Mouse (Mus musculus): ENCODE results near the gene Lrrc10b. TPM values are rescaled to one million over a fixed set of nuclear protein-coding genes. Genes with fewer than 3 reads are reported as not detected.

Lrrc10b gene
- total and polyA plus RNA-seq, 3 experiments, result not detected

- dilution Hi-C loops (cut with MboI; ENCODE audit: extremely low pct_ligation_motif_present, extremely low pct_unique_long_range_greater_than_20kb, low sequenced_read_pairs), result no loop called here
- peaks cover 75% of the 10 kb centered on the region for H3K27me3 ChIP-seq (replicated peaks)
- in situ Hi-C loops (cut with MboI; ENCODE audit: low pct_ligation_motif_present, low pct_unique_long_range_greater_than_20kb, low sequenced_read_pairs), result no loop called here
Observed at GRCm38 (mm10) chr19:10449190-10449589, 8.1 kb downstream of the Lrrc10b start.

GRCm38 (mm10) chr19:10448275-10448674, 9.0 kb downstream of the Lrrc10b start:
- no peak overlapping the region for H3K4me2 ChIP-seq (ENCODE audit: insufficient read depth, low read depth, poor library complexity, severe bottlenecking)
- H3K36me3 ChIP-seq (replicated peaks in 1 of 2; ENCODE audit: control insufficient read depth in 1 of 2, insufficient read depth in 1 of 2, low read length in 1 of 2), result no peaks in the 10 kb centered on the region
- H3K79me2 ChIP-seq (replicated peaks; ENCODE audit: control insufficient read depth, extremely low read depth, insufficient read depth, poor library complexity, severe bottlenecking), result no peaks in the 10 kb centered on the region
- no peak for DNase-seq (ENCODE audit: extremely low read depth)
- H3K9ac ChIP-seq (ENCODE audit: insufficient read depth, low read depth), result no peak overlapping the region
- TF ChIP-seq CHD2 (IDR thresholded peaks at IDR 0.05; ENCODE audit: low read length) (no peak), SIN3A (IDR thresholded peaks at IDR 0.05; ENCODE audit: low read length) (no peak), CTCF (conservative IDR thresholded peaks at IDR 0.05 in 1 of 2, IDR thresholded peaks at IDR 0.05 in 1 of 2; ENCODE audit: low read depth in 2 of 2, low read length in 2 of 2) (no peak), SMC3 (IDR thresholded peaks at IDR 0.05; ENCODE audit: low read depth, low read length) (no peak), KAT2A (IDR thresholded peaks at IDR 0.05; ENCODE audit: insufficient replicate concordance, low read length) (no peak), POLR2AphosphoS2 (IDR thresholded peaks at IDR 0.05; ENCODE audit: low read depth, low read length) (no peak), TCF12 (IDR thresholded peaks at IDR 0.05; ENCODE audit: low read depth, low read length) (no peak), ZKSCAN1 (IDR thresholded peaks at IDR 0.05; ENCODE audit: borderline replicate concordance, low read depth, low read length) (no peak), E2F4 (IDR thresholded peaks at IDR 0.05; ENCODE audit: insufficient replicate concordance, low read depth, low read length) (no peak)
- no peak overlapping the region for H3K27ac ChIP-seq (ENCODE audit: insufficient read depth, low read depth)
- no peaks in the 10 kb centered on the region for H3K4me1 ChIP-seq (ENCODE audit: control insufficient read depth in 1 of 2, insufficient read depth in 2 of 2)
- in situ Hi-C loops (cut with MboI; ENCODE audit: low pct_ligation_motif_present, low pct_unique_long_range_greater_than_20kb, low sequenced_read_pairs) (no loop called here), dilution Hi-C loops (cut with MboI; ENCODE audit: extremely low pct_ligation_motif_present, extremely low pct_unique_long_range_greater_than_20kb, low sequenced_read_pairs) (no loop called here)
- no peak overlapping the region for H3K4me3 ChIP-seq (replicated peaks in 1 of 3; ENCODE audit: low read depth in 2 of 3, low read length in 2 of 3, poor library complexity in 1 of 3)
- peaks cover 8% of the 10 kb centered on the region for H3K9me3 ChIP-seq (replicated peaks; ENCODE audit: low read length)
- H3K27me3 ChIP-seq (replicated peaks), result peaks cover 77% of the 10 kb centered on the region

More at GRCm38 (mm10) chr19:10449190-10449589, 8.1 kb downstream of the Lrrc10b start:
- no peak overlapping the region for H3K9ac ChIP-seq (ENCODE audit: insufficient read depth, low read depth)
- no peak for TF ChIP-seq ZC3H11A (IDR thresholded peaks at IDR 0.05; ENCODE audit: low read depth, low read length)
- TF ChIP-seq POLR2AphosphoS2 (IDR thresholded peaks at IDR 0.05; ENCODE audit: low read depth, low read length), result no peak
- TF ChIP-seq MXI1 (IDR thresholded peaks at IDR 0.05; ENCODE audit: low read depth, low read length), result no peak
- no peak for TF ChIP-seq TBP (conservative IDR thresholded peaks at IDR 0.05; ENCODE audit: low read depth, low read length)
- no peak for TF ChIP-seq SMC3 (IDR thresholded peaks at IDR 0.05; ENCODE audit: low read depth, low read length)
- no peak for TF ChIP-seq RAD21 (IDR thresholded peaks at IDR 0.05; ENCODE audit: low read depth, low read length)
- no peak for TF ChIP-seq TCF12 (IDR thresholded peaks at IDR 0.05; ENCODE audit: low read depth, low read length)
- no peak for TF ChIP-seq GABPA (IDR thresholded peaks at IDR 0.05; ENCODE audit: insufficient replicate concordance, low read depth, low read length)
- no peak for TF ChIP-seq ZNF384 (IDR thresholded peaks at IDR 0.05; ENCODE audit: low read depth, low read length)
- TF ChIP-seq MAFK (IDR thresholded peaks at IDR 0.05; ENCODE audit: insufficient replicate concordance, low read length), result no peak
- no peak for TF ChIP-seq MAX (IDR thresholded peaks at IDR 0.05; ENCODE audit: low read length)
- no peak for TF ChIP-seq NRF1 (IDR thresholded peaks at IDR 0.05; ENCODE audit: low read depth, low read length)
- no peak for TF ChIP-seq CHD1 (IDR thresholded peaks at IDR 0.05; ENCODE audit: low read depth, low read length)
- no peak for TF ChIP-seq ELF1 (IDR thresholded peaks at IDR 0.05; ENCODE audit: low read depth, low read length)
- TF ChIP-seq CTCF (conservative IDR thresholded peaks at IDR 0.05 in 1 of 2, IDR thresholded peaks at IDR 0.05 in 1 of 2; ENCODE audit: low read depth in 2 of 2, low read length in 2 of 2), result no peak
- TF ChIP-seq POLR2A (IDR thresholded peaks at IDR 0.05; ENCODE audit: low read depth, low read length), result no peak
- H3K79me2 ChIP-seq (replicated peaks; ENCODE audit: control insufficient read depth, extremely low read depth, insufficient read depth, poor library complexity, severe bottlenecking), result no peaks in the 10 kb centered on the region
- H3K4me1 ChIP-seq (ENCODE audit: control insufficient read depth in 1 of 2, insufficient read depth in 2 of 2), result no peaks in the 10 kb centered on the region
- no peak overlapping the region for H3K4me3 ChIP-seq (replicated peaks in 1 of 3; ENCODE audit: low read depth in 2 of 3, low read length in 2 of 3, poor library complexity in 1 of 3)
- no peaks in the 10 kb centered on the region for H3K36me3 ChIP-seq (replicated peaks in 1 of 2; ENCODE audit: control insufficient read depth in 1 of 2, insufficient read depth in 1 of 2, low read length in 1 of 2)
- no peak overlapping the region for H3K4me2 ChIP-seq (ENCODE audit: insufficient read depth, low read depth, poor library complexity, severe bottlenecking)
- H3K9me3 ChIP-seq (replicated peaks; ENCODE audit: low read length), result peaks cover 8% of the 10 kb centered on the region
- no peak overlapping the region for H3K27ac ChIP-seq (ENCODE audit: insufficient read depth, low read depth)
- no peak for DNase-seq (ENCODE audit: extremely low read depth)

Measured in CH12.LX (cell line).